Mouse (Mus musculus): ENCODE data around the gene Kif13a. TPM values are rescaled to one million over a fixed set of nuclear protein-coding genes. Genes with fewer than 3 reads are reported as not detected.

Kif13a gene
- polyA plus RNA-seq, 1 experiment: 10.7 TPM

DNA sequence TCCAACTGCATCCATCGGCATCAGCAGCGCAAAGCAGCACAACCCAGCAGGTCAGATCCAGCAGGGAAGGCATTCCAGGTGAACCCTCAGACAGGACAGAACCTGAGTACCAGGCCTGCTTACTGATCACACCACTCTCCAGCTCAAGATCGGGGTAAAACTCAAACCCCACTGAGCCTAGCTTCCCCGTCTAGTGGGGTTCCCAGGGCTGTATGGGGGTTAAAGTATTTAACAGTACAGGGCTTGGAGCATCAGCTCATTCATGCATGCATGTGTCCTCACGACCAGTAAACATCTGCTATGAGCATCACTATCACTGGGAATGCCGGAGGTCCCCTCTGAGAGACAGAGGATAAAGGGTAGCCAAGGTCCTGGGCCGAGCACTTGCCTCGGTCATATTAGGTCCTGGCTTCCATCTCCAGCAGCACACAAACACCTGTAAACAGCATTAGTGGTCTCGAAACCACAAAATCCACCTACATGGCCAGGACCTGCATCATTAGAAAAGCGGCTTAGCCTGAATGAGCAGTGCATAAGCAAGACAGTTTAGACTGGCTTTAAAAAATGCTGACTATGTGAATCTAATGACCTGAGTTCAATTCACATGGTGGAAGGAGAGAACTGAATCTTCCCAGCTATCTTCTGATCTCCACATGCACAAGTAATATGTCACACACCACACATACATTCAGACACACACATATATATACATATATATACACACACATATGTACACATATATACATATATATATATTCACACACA lies 43.0 kb downstream of the Kif13a start:
- Histone ChIP-seq H3K4me1 (ENCODE audit: control insufficient read depth, insufficient read depth, low read length) (no peaks in the 10 kb centered on the region; the same call in 1 of the 2 replicates), H3K4me3 (replicated peaks; ENCODE audit: control insufficient read depth, low read depth, low read length) (no peak overlapping the region), H3K27ac (ENCODE audit: control insufficient read depth, insufficient read depth, low read depth, low read length, poor library complexity) (no peak overlapping the region)
- no peak for TF ChIP-seq CTCF (IDR thresholded peaks at IDR 0.05; ENCODE audit: control insufficient read depth, insufficient read depth, low read length)
- TF ChIP-seq POLR2A (IDR thresholded peaks at IDR 0.05; ENCODE audit: borderline replicate concordance, control insufficient read depth, low read depth, low read length): no peak
- 88% methylated on average over 10 of the region's 10 CpGs for WGBS

DNA sequence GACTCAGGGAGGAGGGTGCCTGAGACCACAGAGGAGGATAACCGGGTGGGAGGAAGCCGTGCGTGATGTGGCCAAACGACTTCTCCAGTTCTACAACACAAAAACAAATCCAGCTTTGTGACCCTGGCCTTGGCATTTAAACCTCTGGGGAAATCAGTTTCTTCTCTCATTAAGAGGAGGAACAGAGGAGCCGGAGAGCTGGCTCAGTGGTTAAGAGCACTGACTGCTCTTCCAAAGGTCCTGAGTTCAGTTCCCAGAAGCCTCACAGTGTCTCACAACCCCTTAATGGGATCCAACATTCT lies 44.0 kb downstream of the Kif13a start:
- no peak for TF ChIP-seq CTCF (IDR thresholded peaks at IDR 0.05; ENCODE audit: control insufficient read depth, insufficient read depth, low read length)
- no peak for TF ChIP-seq POLR2A (IDR thresholded peaks at IDR 0.05; ENCODE audit: borderline replicate concordance, control insufficient read depth, low read depth, low read length)
- 34% methylated on average over 5 of the region's 5 CpGs for WGBS
- H3K4me3 ChIP-seq (replicated peaks; ENCODE audit: control insufficient read depth, low read depth, low read length): no peak overlapping the region
- no peaks in the 10 kb centered on the region; the same call in 1 of the 2 replicates for H3K4me1 ChIP-seq (ENCODE audit: control insufficient read depth, insufficient read depth, low read length)
- no peak overlapping the region for H3K27ac ChIP-seq (ENCODE audit: control insufficient read depth, insufficient read depth, low read depth, low read length, poor library complexity)

DNA sequence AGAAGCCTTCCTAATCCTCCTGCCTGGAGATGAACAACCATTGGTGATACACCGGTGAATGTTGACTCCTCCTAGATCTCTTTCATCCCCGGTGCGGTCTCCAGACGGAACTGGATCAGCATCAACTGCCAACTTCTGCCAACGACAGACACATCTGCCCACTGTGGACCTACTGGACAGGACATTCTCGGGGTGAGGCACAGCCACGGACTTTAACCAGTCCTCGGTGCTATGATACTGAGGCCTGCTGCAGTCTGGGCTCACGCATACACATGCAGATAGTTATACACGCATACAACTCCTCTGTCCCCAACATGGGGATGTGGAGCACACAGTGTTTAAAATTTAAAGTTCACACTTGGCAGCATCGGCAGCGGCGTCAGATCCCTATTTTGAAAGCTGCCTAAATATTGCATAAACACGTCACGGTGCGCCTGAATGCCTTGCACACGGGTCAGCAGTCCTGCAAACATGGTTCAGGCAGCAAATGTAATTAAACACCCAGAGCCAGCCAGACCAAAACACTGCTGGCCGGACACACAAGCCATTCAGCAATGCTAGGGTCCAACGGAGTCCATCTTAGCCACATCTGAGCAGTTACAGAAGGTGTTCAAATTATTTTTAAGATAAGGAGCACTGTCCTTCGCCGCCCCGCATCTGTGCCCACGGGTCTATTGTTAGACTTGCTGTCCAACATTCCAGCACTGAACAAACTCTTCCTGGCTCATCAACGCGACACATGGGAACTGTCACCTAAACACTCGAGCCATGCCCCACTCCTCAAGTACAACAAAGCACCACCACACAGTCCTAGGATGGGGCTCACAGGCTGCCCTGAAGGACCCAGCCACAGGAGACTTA lies 44.5 kb downstream of the Kif13a start:
- no peak overlapping the region for H3K4me3 ChIP-seq (replicated peaks; ENCODE audit: control insufficient read depth, low read depth, low read length)
- 76% methylated on average over 26 of the region's 26 CpGs for WGBS
- TF ChIP-seq POLR2A (IDR thresholded peaks at IDR 0.05; ENCODE audit: borderline replicate concordance, control insufficient read depth, low read depth, low read length): no peak
- no peak for TF ChIP-seq CTCF (IDR thresholded peaks at IDR 0.05; ENCODE audit: control insufficient read depth, insufficient read depth, low read length)
- H3K4me1 ChIP-seq (ENCODE audit: control insufficient read depth, insufficient read depth, low read length): no peaks in the 10 kb centered on the region; the same call in 1 of the 2 replicates
- H3K27ac ChIP-seq (ENCODE audit: control insufficient read depth, insufficient read depth, low read depth, low read length, poor library complexity): no peak overlapping the region

DNA sequence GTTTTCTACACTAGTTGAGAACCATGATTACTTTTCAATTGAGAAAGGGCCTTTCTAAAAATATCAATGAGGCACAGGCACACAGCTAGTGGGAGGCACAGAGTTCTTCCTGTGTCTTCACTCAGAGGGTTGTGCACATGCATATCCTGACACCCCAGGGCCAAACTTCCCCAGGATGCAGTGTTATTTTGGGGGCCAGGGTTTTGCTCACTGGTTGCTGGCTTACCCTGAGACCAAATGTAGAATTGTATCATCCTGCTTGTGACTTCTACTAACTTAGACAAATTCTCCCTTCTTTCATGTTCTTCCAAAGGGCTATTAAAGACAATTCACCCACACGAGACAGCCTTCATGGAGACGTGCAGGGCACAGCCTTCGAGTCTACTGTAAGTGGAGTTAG lies 45.7 kb downstream of the Kif13a start:
- H3K4me1 ChIP-seq (ENCODE audit: control insufficient read depth, insufficient read depth, low read length): no peaks in the 10 kb centered on the region; the same call in 1 of the 2 replicates
- WGBS: 80% methylated on average over 3 of the region's 3 CpGs
- TF ChIP-seq POLR2A (IDR thresholded peaks at IDR 0.05; ENCODE audit: borderline replicate concordance, control insufficient read depth, low read depth, low read length): no peak
- no peak overlapping the region for H3K4me3 ChIP-seq (replicated peaks; ENCODE audit: control insufficient read depth, low read depth, low read length)
- H3K27ac ChIP-seq (ENCODE audit: control insufficient read depth, insufficient read depth, low read depth, low read length, poor library complexity): no peak overlapping the region

DNA sequence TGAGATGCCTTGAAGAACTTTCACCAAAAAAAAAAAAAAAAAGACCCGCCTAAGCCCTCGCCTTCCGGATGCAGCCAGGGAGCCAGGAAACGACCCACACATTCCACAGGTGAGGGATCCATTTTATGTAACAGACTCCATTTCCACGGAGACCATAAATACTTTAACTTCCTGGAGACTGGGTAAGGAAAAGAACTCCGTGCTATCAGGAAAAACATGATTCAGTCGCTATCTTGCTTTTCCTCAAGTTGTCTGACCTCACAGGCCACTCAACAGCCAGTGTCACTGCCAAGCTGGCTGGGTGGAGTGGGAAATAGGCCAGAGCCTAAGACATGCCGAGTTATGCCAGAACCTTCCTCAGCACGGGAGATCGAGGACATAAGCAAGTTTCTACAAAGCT lies 46.3 kb downstream of the Kif13a start:
- no peak overlapping the region for H3K27ac ChIP-seq (ENCODE audit: control insufficient read depth, insufficient read depth, low read depth, low read length, poor library complexity)
- no peaks in the 10 kb centered on the region; the same call in 1 of the 2 replicates for H3K4me1 ChIP-seq (ENCODE audit: control insufficient read depth, insufficient read depth, low read length)
- H3K4me3 ChIP-seq (replicated peaks; ENCODE audit: control insufficient read depth, low read depth, low read length): no peak overlapping the region
- TF ChIP-seq CTCF (IDR thresholded peaks at IDR 0.05; ENCODE audit: control insufficient read depth, insufficient read depth, low read length): no peak
- no peak for TF ChIP-seq POLR2A (IDR thresholded peaks at IDR 0.05; ENCODE audit: borderline replicate concordance, control insufficient read depth, low read depth, low read length)
- WGBS: 75% methylated on average over 10 of the region's 10 CpGs

DNA sequence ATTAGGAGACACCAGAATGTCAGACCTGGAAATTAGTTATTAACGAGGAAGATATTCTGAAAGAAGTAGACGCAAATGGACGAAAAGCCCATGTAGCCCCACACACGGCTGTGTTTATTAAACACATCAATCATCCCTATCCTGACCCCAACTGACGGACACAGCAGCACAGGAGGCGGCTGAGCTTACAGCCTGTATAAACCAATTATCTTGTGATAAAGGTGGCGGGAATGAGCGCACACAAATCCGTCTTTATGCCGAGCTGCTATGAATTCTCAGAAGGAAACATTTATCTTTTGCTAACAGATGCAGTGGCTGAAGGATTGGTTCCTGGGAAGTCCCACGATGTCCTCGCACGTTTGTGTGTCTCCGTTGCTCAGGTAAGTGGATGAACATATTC lies 48.9 kb downstream of the Kif13a start:
- H3K4me3 ChIP-seq (replicated peaks; ENCODE audit: control insufficient read depth, low read depth, low read length): no peak overlapping the region
- TF ChIP-seq POLR2A (IDR thresholded peaks at IDR 0.05; ENCODE audit: borderline replicate concordance, control insufficient read depth, low read depth, low read length) (no peak), CTCF (IDR thresholded peaks at IDR 0.05; ENCODE audit: control insufficient read depth, insufficient read depth, low read length) (no peak)
- H3K27ac ChIP-seq (ENCODE audit: control insufficient read depth, insufficient read depth, low read depth, low read length, poor library complexity): no peak overlapping the region
- WGBS: 84% methylated on average over 14 of the region's 14 CpGs
- H3K4me1 ChIP-seq (ENCODE audit: control insufficient read depth, insufficient read depth, low read length): no peaks in the 10 kb centered on the region; the same call in 1 of the 2 replicates

DNA sequence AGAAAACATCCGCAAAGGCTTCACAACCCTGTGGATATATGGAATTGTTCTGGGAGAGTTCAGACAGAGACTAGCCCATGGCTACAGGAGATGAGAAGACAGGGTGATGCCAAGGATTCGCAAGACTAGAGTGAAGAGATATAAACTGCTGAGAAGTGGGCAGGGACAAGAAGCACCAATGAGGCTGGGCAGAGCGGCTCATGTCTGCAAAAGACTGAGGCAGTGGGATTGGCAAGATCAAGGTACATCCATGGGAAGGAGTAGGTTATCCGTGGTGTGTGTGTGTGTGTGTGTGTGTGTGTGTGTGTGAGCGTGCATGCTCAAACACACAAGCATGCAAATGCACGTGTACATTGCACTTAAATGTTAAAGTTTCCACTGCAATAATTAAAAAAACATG lies 49.4 kb downstream of the Kif13a start:
- no peak overlapping the region for H3K4me3 ChIP-seq (replicated peaks; ENCODE audit: control insufficient read depth, low read depth, low read length)
- no peak for TF ChIP-seq POLR2A (IDR thresholded peaks at IDR 0.05; ENCODE audit: borderline replicate concordance, control insufficient read depth, low read depth, low read length)
- no peak for TF ChIP-seq CTCF (IDR thresholded peaks at IDR 0.05; ENCODE audit: control insufficient read depth, insufficient read depth, low read length)
- no peaks in the 10 kb centered on the region; the same call in 1 of the 2 replicates for H3K4me1 ChIP-seq (ENCODE audit: control insufficient read depth, insufficient read depth, low read length)
- 90% methylated on average over 6 of the region's 6 CpGs for WGBS
- H3K27ac ChIP-seq (ENCODE audit: control insufficient read depth, insufficient read depth, low read depth, low read length, poor library complexity): no peak overlapping the region

DNA sequence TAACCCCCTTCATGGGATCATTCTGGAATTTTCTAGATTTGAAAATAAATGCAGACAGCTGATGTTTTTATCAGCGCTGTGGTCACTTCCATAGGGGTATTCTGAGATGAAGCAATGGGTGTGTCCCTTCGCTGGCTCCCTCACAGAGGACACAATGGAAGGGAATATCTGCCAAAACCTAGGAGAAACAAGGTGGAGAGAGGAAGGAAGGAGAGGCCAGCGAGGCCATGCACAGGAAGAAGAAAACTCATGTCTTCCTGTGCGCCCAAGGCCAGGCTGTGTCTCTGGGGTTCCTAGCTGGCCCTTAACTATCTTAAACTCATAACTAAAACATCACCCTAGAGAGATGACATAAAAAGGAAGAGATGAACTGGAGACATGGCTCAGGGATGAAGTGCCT lies 52.6 kb downstream of the Kif13a start:
- 62% methylated on average over 4 of the region's 4 CpGs for WGBS
- H3K27ac ChIP-seq (ENCODE audit: control insufficient read depth, insufficient read depth, low read depth, low read length, poor library complexity): no peak overlapping the region

More for the DNA sequence above, 52.6 kb downstream of the Kif13a start:
- Histone ChIP-seq H3K4me1 (ENCODE audit: control insufficient read depth, insufficient read depth, low read length) (no peaks in the 10 kb centered on the region), H3K4me3 (replicated peaks; ENCODE audit: control insufficient read depth, low read depth, low read length) (no peak overlapping the region)
- TF ChIP-seq CTCF (IDR thresholded peaks at IDR 0.05; ENCODE audit: control insufficient read depth, insufficient read depth, low read length) (no peak), POLR2A (IDR thresholded peaks at IDR 0.05; ENCODE audit: borderline replicate concordance, control insufficient read depth, low read depth, low read length) (no peak)

Measured in bone marrow, adult 2 months (tissue).